Mouse (Mus musculus): Measurements from ENCODE around the gene Jmjd6. TPM values are rescaled to one million over a fixed set of nuclear protein-coding genes. Genes with fewer than 3 reads are reported as not detected.

The Jmjd6 gene
- polyA plus RNA-seq, 2 experiments: 57.0 to 68.0 TPM

GRCm38 (mm10) chr11:116881440-116881839 is 38.2 kb upstream of the Jmjd6 start:
- H3K9me3 ChIP-seq (ENCODE audit: control insufficient read depth, low read length): no peaks in the 10 kb centered on the region
- 50% methylated on average over 5 of the region's 5 CpGs for WGBS
- H3K9ac ChIP-seq (ENCODE audit: low read depth, low read length, severe bottlenecking): no peak overlapping the region
- no peaks in the 10 kb centered on the region for H3K27me3 ChIP-seq (ENCODE audit: control insufficient read depth, insufficient read depth, low read length)
- H3K4me1 ChIP-seq (ENCODE audit: control insufficient read depth, insufficient read depth, low read length): peaks cover 4% of the 10 kb centered on the region
- DNase-seq (ENCODE audit: low spot score) (no peak), ATAC-seq (ENCODE audit: low FRiP score, low read depth) (no peak)
- H3K4me2 ChIP-seq (replicated peaks; ENCODE audit: low read depth, low read length, severe bottlenecking): no peak overlapping the region
- no peak overlapping the region for H3K4me3 ChIP-seq (replicated peaks; ENCODE audit: low read length)
- no peak for TF ChIP-seq POLR2A (IDR thresholded peaks at IDR 0.05; ENCODE audit: borderline replicate concordance, extremely low read depth, insufficient read depth, insufficient read length)
- H3K36me3 ChIP-seq (ENCODE audit: control insufficient read depth, insufficient read depth, low read length): no peaks in the 10 kb centered on the region
- H3K27ac ChIP-seq (replicated peaks; ENCODE audit: low read depth, low read length): no peak overlapping the region

- Histone ChIP-seq H3K27me3 (ENCODE audit: control insufficient read depth, insufficient read depth, low read length) (no peaks in the 10 kb centered on the region), H3K9ac (ENCODE audit: low read depth, low read length, severe bottlenecking) (no peak overlapping the region), H3K4me1 (ENCODE audit: control insufficient read depth, insufficient read depth, low read length) (peaks cover 3% of the 10 kb centered on the region), H3K27ac (replicated peaks; ENCODE audit: low read depth, low read length) (no peak overlapping the region), H3K36me3 (ENCODE audit: control insufficient read depth, insufficient read depth, low read length) (no peaks in the 10 kb centered on the region), H3K9me3 (ENCODE audit: control insufficient read depth, low read length) (no peaks in the 10 kb centered on the region), H3K4me2 (replicated peaks; ENCODE audit: low read depth, low read length, severe bottlenecking) (no peak overlapping the region), H3K4me3 (replicated peaks; ENCODE audit: low read length) (no peak overlapping the region)
- WGBS: 64% methylated on average over 7 of the region's 7 CpGs
- DNase-seq (ENCODE audit: low spot score) (no peak), ATAC-seq (ENCODE audit: low FRiP score, low read depth) (no peak)
- no peak for TF ChIP-seq POLR2A (IDR thresholded peaks at IDR 0.05; ENCODE audit: borderline replicate concordance, extremely low read depth, insufficient read depth, insufficient read length)
Measured at GRCm38 (mm10) chr11:116880839-116881238, 37.6 kb upstream of the Jmjd6 start.

GRCm38 (mm10) chr11:116878454-116878853 is 35.2 kb upstream of the Jmjd6 start:
- 59% methylated on average over 8 of the region's 8 CpGs for WGBS
- Histone ChIP-seq H3K27me3 (ENCODE audit: control insufficient read depth, insufficient read depth, low read length) (no peaks in the 10 kb centered on the region), H3K36me3 (ENCODE audit: control insufficient read depth, insufficient read depth, low read length) (peaks cover 15% of the 10 kb centered on the region), H3K4me1 (ENCODE audit: control insufficient read depth, insufficient read depth, low read length) (no peaks in the 10 kb centered on the region), H3K4me3 (replicated peaks; ENCODE audit: low read length) (no peak overlapping the region), H3K9me3 (ENCODE audit: control insufficient read depth, low read length) (no peaks in the 10 kb centered on the region), H3K4me2 (replicated peaks; ENCODE audit: low read depth, low read length, severe bottlenecking) (no peak overlapping the region), H3K9ac (ENCODE audit: low read depth, low read length, severe bottlenecking) (no peak overlapping the region), H3K27ac (replicated peaks; ENCODE audit: low read depth, low read length) (no peak overlapping the region)
- no peak for TF ChIP-seq POLR2A (IDR thresholded peaks at IDR 0.05; ENCODE audit: borderline replicate concordance, extremely low read depth, insufficient read depth, insufficient read length)
- DNase-seq (ENCODE audit: low spot score) (no peak), ATAC-seq (ENCODE audit: low FRiP score, low read depth) (no peak)

GRCm38 (mm10) chr11:116873987-116874386 is 30.7 kb upstream of the Jmjd6 start:
- no peak overlapping the region for H3K4me3 ChIP-seq (replicated peaks; ENCODE audit: low read length)
- 59% methylated on average over 20 of the region's 20 CpGs for WGBS
- peaks cover 50% of the 10 kb centered on the region for H3K36me3 ChIP-seq (ENCODE audit: control insufficient read depth, insufficient read depth, low read length)
- TF ChIP-seq POLR2A (IDR thresholded peaks at IDR 0.05; ENCODE audit: borderline replicate concordance, extremely low read depth, insufficient read depth, insufficient read length): no peak
- H3K4me1 ChIP-seq (ENCODE audit: control insufficient read depth, insufficient read depth, low read length): no peaks in the 10 kb centered on the region
- ATAC-seq (ENCODE audit: low FRiP score, low read depth) (peak; percentile 56), DNase-seq (ENCODE audit: low spot score) (peak; percentile 73)
- no peaks in the 10 kb centered on the region for H3K27me3 ChIP-seq (ENCODE audit: control insufficient read depth, insufficient read depth, low read length)
- H3K9me3 ChIP-seq (ENCODE audit: control insufficient read depth, low read length): no peaks in the 10 kb centered on the region
- no peak overlapping the region for H3K9ac ChIP-seq (ENCODE audit: low read depth, low read length, severe bottlenecking)
- no peak overlapping the region for H3K4me2 ChIP-seq (replicated peaks; ENCODE audit: low read depth, low read length, severe bottlenecking)
- no peak overlapping the region for H3K27ac ChIP-seq (replicated peaks; ENCODE audit: low read depth, low read length)

GRCm38 (mm10) chr11:116871538-116871937 is 28.3 kb upstream of the Jmjd6 start:
- H3K9ac ChIP-seq (ENCODE audit: low read depth, low read length, severe bottlenecking): no peak overlapping the region
- H3K27ac ChIP-seq (replicated peaks; ENCODE audit: low read depth, low read length): no peak overlapping the region
- ATAC-seq (ENCODE audit: low FRiP score, low read depth) (no peak), DNase-seq (ENCODE audit: low spot score) (peak; percentile 42)
- H3K4me3 ChIP-seq (replicated peaks; ENCODE audit: low read length): no peak overlapping the region
- no peaks in the 10 kb centered on the region for H3K4me1 ChIP-seq (ENCODE audit: control insufficient read depth, insufficient read depth, low read length)
- H3K4me2 ChIP-seq (replicated peaks; ENCODE audit: low read depth, low read length, severe bottlenecking): no peak overlapping the region
- no peaks in the 10 kb centered on the region for H3K27me3 ChIP-seq (ENCODE audit: control insufficient read depth, insufficient read depth, low read length)
- H3K36me3 ChIP-seq (ENCODE audit: control insufficient read depth, insufficient read depth, low read length): peaks cover 62% of the 10 kb centered on the region
- no peak for TF ChIP-seq POLR2A (IDR thresholded peaks at IDR 0.05; ENCODE audit: borderline replicate concordance, extremely low read depth, insufficient read depth, insufficient read length)
- 72% methylated on average over 9 of the region's 9 CpGs for WGBS
- H3K9me3 ChIP-seq (ENCODE audit: control insufficient read depth, low read length): no peaks in the 10 kb centered on the region

GRCm38 (mm10) chr11:116869641-116870040 is 26.4 kb upstream of the Jmjd6 start:
- 77% methylated on average over 4 of the region's 4 CpGs for WGBS
- no peak for ATAC-seq (ENCODE audit: low FRiP score, low read depth)

More at GRCm38 (mm10) chr11:116869641-116870040, 26.4 kb upstream of the Jmjd6 start:
- Histone ChIP-seq H3K4me3 (replicated peaks; ENCODE audit: low read length) (no peak overlapping the region), H3K9me3 (ENCODE audit: control insufficient read depth, low read length) (no peaks in the 10 kb centered on the region), H3K36me3 (ENCODE audit: control insufficient read depth, insufficient read depth, low read length) (peaks cover 76% of the 10 kb centered on the region), H3K27me3 (ENCODE audit: control insufficient read depth, insufficient read depth, low read length) (no peaks in the 10 kb centered on the region), H3K27ac (replicated peaks; ENCODE audit: low read depth, low read length) (no peak overlapping the region), H3K9ac (ENCODE audit: low read depth, low read length, severe bottlenecking) (no peak overlapping the region), H3K4me2 (replicated peaks; ENCODE audit: low read depth, low read length, severe bottlenecking) (no peak overlapping the region), H3K4me1 (ENCODE audit: control insufficient read depth, insufficient read depth, low read length) (no peaks in the 10 kb centered on the region)
- DNase-seq (ENCODE audit: low spot score): no peak
- no peak for TF ChIP-seq POLR2A (IDR thresholded peaks at IDR 0.05; ENCODE audit: borderline replicate concordance, extremely low read depth, insufficient read depth, insufficient read length)
